Mouse (Mus musculus): Measurements from ENCODE around the gene Ddx55. TPM values are rescaled to one million over a fixed set of nuclear protein-coding genes. Genes with fewer than 3 reads are reported as not detected.
A peak's percentile ranks its signal among the peaks of the same experiment; 100 is the strongest.

Ddx55 gene
- 11.7 and 22.9 TPM in 2 replicates for polyA plus RNA-seq (2011; ENCODE audit: insufficient read depth, insufficient read length, low replicate concordance, missing spikeins)

DNA sequence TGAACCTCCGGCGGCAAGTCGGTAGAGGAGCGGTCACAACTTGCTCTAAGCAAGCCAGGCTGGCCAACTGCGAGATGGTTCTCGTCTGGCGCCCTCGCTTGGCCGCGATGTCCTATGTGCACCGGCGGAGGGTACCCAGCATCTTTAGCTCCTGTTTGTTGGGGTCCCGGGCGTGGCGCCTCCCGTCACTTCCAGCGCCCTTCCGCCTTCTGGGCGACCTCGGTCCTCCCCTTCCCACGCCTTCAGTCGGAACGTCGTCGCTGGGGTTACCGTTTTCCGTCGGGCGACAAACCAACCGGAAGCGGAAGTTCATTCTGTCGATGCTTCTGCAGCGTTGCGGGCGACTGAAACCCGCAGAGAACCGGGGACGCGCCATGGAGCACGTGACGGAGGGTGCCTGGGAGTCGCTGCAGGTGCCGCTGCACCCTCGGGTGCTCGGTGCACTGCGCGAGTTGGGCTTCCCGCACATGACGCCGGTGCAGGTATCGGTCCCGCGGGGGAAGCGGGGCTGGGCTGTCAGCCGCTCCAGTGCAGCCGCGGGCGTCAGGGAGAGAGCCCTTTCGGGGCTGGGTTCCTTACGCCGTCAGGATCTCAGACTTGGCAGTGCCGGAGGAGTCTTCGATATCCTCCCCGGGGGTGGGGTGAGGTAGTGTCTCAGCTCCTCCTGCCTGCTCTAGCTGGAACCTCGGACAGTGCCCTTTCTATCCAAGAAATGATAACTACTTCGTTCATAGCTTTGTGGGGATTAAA, at the start of gene Ddx55:
Ddx55 (plus strand) TSS at position 307 of the 750 bp plus-strand sequence.
- Histone ChIP-seq H3K4me3 (replicated peaks; ENCODE audit: control insufficient read depth, low read depth, low read length) (peak within 1 kb of the TSS; percentile 87), H3K4me1 (ENCODE audit: control insufficient read depth, insufficient read depth, low read length) (no peaks in the 10 kb centered on the region; the same call in 1 of the 2 replicates), H3K27ac (ENCODE audit: control insufficient read depth, insufficient read depth, low read depth, low read length, poor library complexity) (peak within 1 kb of the TSS; percentile 93)
- TF ChIP-seq CTCF (IDR thresholded peaks at IDR 0.05; ENCODE audit: control insufficient read depth, insufficient read depth, low read length) (peak; percentile 0; the same call in 1 of the 2 replicates), POLR2A (IDR thresholded peaks at IDR 0.05; ENCODE audit: borderline replicate concordance, control insufficient read depth, low read depth, low read length) (peak; percentile 93)
- under 1% methylated on average over 66 of the region's 66 CpGs for WGBS

GRCm38 (mm10) chr5:124503742-124504141, 48.9 kb upstream of the Ddx55 start:
- WGBS = 86% methylated on average over 14 of the region's 14 CpGs
- no peak for TF ChIP-seq CTCF (IDR thresholded peaks at IDR 0.05; ENCODE audit: control insufficient read depth, insufficient read depth, low read length)
- TF ChIP-seq POLR2A (IDR thresholded peaks at IDR 0.05; ENCODE audit: borderline replicate concordance, control insufficient read depth, low read depth, low read length) = no peak
- Histone ChIP-seq H3K4me1 (ENCODE audit: control insufficient read depth, insufficient read depth, low read length) (peaks cover 3% of the 10 kb centered on the region), H3K4me3 (replicated peaks; ENCODE audit: control insufficient read depth, low read depth, low read length) (no peak overlapping the region), H3K27ac (ENCODE audit: control insufficient read depth, insufficient read depth, low read depth, low read length, poor library complexity) (no peak overlapping the region)

GRCm38 (mm10) chr5:124505235-124505634, 47.4 kb upstream of the Ddx55 start:
- H3K27ac ChIP-seq (ENCODE audit: control insufficient read depth, insufficient read depth, low read depth, low read length, poor library complexity) = no peak overlapping the region
- 82% methylated on average over 4 of the region's 4 CpGs for WGBS
- no peak for TF ChIP-seq POLR2A (IDR thresholded peaks at IDR 0.05; ENCODE audit: borderline replicate concordance, control insufficient read depth, low read depth, low read length)
- no peak for TF ChIP-seq CTCF (IDR thresholded peaks at IDR 0.05; ENCODE audit: control insufficient read depth, insufficient read depth, low read length)
- peaks cover 3% of the 10 kb centered on the region; the same call in 1 of the 2 replicates for H3K4me1 ChIP-seq (ENCODE audit: control insufficient read depth, insufficient read depth, low read length)
- no peak overlapping the region for H3K4me3 ChIP-seq (replicated peaks; ENCODE audit: control insufficient read depth, low read depth, low read length)

GRCm38 (mm10) chr5:124506731-124507359, 45.8 kb upstream of the Ddx55 start:
- no peak for TF ChIP-seq POLR2A (IDR thresholded peaks at IDR 0.05; ENCODE audit: borderline replicate concordance, control insufficient read depth, low read depth, low read length)
- TF ChIP-seq CTCF (IDR thresholded peaks at IDR 0.05; ENCODE audit: control insufficient read depth, insufficient read depth, low read length) = peak; percentile 32; the same call in 1 of the 2 replicates
- Histone ChIP-seq H3K4me3 (replicated peaks; ENCODE audit: control insufficient read depth, low read depth, low read length) (peak overlapping the region; percentile 3), H3K27ac (ENCODE audit: control insufficient read depth, insufficient read depth, low read depth, low read length, poor library complexity) (peak overlapping the region; percentile 76), H3K4me1 (ENCODE audit: control insufficient read depth, insufficient read depth, low read length) (peaks cover 3% of the 10 kb centered on the region; the same call in 1 of the 2 replicates)
- 36% methylated on average over 10 of the region's 10 CpGs for WGBS

DNA sequence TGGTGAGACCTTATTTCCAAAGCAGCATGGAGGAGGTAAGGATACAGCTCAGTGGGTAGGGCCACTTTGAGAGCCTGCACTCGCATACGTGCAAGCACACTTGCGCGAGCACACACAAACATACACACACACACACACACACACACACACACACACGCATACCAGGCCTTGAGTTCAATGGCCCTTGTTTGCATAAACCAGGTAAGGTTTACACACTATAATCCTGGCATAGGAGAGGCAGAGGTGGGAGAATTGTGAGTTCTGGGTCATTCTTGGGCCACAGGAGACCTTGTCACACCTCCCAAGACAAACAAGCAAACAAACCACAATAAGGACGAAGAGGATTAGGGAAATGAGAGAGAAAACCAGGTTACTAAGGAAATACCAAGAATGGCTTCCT, 43.5 kb upstream of the Ddx55 start:
- WGBS = 86% methylated on average over 6 of the region's 6 CpGs
- TF ChIP-seq POLR2A (IDR thresholded peaks at IDR 0.05; ENCODE audit: borderline replicate concordance, control insufficient read depth, low read depth, low read length) (no peak), CTCF (IDR thresholded peaks at IDR 0.05; ENCODE audit: control insufficient read depth, insufficient read depth, low read length) (no peak)
- Histone ChIP-seq H3K27ac (ENCODE audit: control insufficient read depth, insufficient read depth, low read depth, low read length, poor library complexity) (no peak overlapping the region), H3K4me1 (ENCODE audit: control insufficient read depth, insufficient read depth, low read length) (peaks cover 3% of the 10 kb centered on the region; the same call in 1 of the 2 replicates), H3K4me3 (replicated peaks; ENCODE audit: control insufficient read depth, low read depth, low read length) (no peak overlapping the region)

DNA sequence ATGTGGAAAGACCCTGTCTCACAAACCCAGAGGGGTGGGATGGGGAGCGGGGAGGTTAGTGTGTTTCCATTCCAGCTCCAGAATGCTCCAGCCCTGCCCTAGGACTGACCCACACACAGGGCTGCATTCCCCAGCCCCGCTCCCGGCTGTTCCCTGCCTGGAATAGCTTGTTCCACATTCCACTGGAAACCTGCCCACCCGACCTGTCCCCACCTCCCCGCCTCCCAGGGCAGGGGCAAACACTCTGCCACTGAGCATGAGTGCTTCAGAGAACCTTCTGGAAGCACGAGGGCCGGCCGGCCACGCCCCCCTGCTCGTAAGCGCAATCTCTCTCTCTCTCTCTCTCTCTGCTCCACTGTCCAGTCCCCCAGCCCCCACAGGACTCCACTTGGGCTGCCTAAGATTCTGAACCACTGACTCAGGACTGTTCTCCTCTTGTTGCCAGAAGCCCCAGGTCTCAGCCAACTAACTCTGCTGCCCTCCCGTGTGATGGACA, 42.9 kb upstream of the Ddx55 start:
- H3K4me3 ChIP-seq (replicated peaks; ENCODE audit: control insufficient read depth, low read depth, low read length) = no peak overlapping the region
- peaks cover 3% of the 10 kb centered on the region; the same call in 1 of the 2 replicates for H3K4me1 ChIP-seq (ENCODE audit: control insufficient read depth, insufficient read depth, low read length)
- TF ChIP-seq CTCF (IDR thresholded peaks at IDR 0.05; ENCODE audit: control insufficient read depth, insufficient read depth, low read length) = no peak
- no peak for TF ChIP-seq POLR2A (IDR thresholded peaks at IDR 0.05; ENCODE audit: borderline replicate concordance, control insufficient read depth, low read depth, low read length)
- WGBS = 90% methylated on average over 12 of the region's 12 CpGs
- H3K27ac ChIP-seq (ENCODE audit: control insufficient read depth, insufficient read depth, low read depth, low read length, poor library complexity) = no peak overlapping the region

DNA sequence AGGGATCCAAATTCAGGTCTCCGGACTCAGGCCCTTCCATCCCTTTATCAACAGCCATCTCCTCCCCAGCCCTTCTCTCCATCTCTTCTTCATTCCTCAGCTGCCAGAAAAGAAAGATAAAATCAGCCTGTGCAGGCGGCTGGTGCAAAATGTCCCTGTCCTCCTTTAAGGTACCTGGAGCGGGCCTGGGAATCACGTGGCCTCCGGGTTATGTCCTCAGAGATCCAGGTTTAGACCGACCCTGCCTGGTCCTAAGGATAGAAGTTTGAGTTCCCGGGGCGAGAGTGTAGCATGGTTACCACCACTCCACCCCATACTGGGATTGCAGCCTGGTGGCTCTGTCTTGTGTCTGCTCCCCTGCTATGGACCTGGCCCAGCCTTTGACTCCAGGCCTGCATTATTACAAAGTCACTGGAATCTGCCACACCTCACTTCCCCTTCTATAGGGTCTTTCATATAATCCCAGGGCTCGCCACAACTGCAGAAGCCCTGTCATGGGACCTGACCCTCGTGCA, 42.1 kb upstream of the Ddx55 start:
- 80% methylated on average over 10 of the region's 10 CpGs for WGBS
- H3K27ac ChIP-seq (ENCODE audit: control insufficient read depth, insufficient read depth, low read depth, low read length, poor library complexity) = no peak overlapping the region
- TF ChIP-seq POLR2A (IDR thresholded peaks at IDR 0.05; ENCODE audit: borderline replicate concordance, control insufficient read depth, low read depth, low read length) = no peak
- no peak for TF ChIP-seq CTCF (IDR thresholded peaks at IDR 0.05; ENCODE audit: control insufficient read depth, insufficient read depth, low read length)
- H3K4me1 ChIP-seq (ENCODE audit: control insufficient read depth, insufficient read depth, low read length) = peaks cover 3% of the 10 kb centered on the region; the same call in 1 of the 2 replicates
- no peak overlapping the region for H3K4me3 ChIP-seq (replicated peaks; ENCODE audit: control insufficient read depth, low read depth, low read length)

DNA sequence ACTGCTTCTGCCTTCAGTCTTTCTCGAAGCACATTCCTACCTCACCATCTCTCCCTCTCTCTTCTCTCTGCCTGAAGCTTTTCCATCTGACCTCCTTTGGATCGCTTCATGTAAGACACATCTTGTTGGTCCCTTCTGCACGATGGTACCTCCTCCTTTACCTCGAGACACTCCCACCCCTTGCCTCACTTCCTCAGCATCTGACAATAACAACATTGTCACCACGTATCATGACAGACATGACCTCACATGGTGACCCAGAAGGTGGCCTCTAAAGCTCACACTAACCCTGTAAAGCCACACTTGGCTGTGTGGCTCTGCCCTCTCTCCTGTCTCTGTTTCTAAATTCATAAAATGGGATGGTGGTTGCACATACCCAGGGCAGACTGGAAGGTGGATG, 36.9 kb upstream of the Ddx55 start:
- no peak overlapping the region for H3K27ac ChIP-seq (ENCODE audit: control insufficient read depth, insufficient read depth, low read depth, low read length, poor library complexity)
- no peak overlapping the region for H3K4me3 ChIP-seq (replicated peaks; ENCODE audit: control insufficient read depth, low read depth, low read length)
- WGBS = 62% methylated on average over 5 of the region's 5 CpGs
- peaks cover 1% of the 10 kb centered on the region; the same call in 1 of the 2 replicates for H3K4me1 ChIP-seq (ENCODE audit: control insufficient read depth, insufficient read depth, low read length)
- TF ChIP-seq CTCF (IDR thresholded peaks at IDR 0.05; ENCODE audit: control insufficient read depth, insufficient read depth, low read length) = no peak
- TF ChIP-seq POLR2A (IDR thresholded peaks at IDR 0.05; ENCODE audit: borderline replicate concordance, control insufficient read depth, low read depth, low read length) = no peak
